ENCODE assay signal across 37 mouse cellular contexts in genomic region chr5:99861816-99862215, GRCm38 (mm10). TPM values are rescaled to one million over a fixed set of nuclear protein-coding genes. Genes with fewer than 3 reads are reported as not detected.
"Had no signal": no experiment of that assay in that cellular context is flagged by ENCODE, and none has a peak within 500 bp of the region (broad histone marks: within the 10 kb centered on the region; RNA-seq: fewer than 3 reads in every experiment).

No protein-coding gene starts in this region.

- H3K27me3 ChIP-seq: limb, embryonic 13.5 days; limb, embryonic 15.5 days; liver, embryonic 13.5 days; midbrain, embryonic 15.5 days had no signal

- H3K27ac ChIP-seq: left cerebral cortex, adult 2 months; limb, embryonic 10.5 days; limb, embryonic 12.5 days; limb, embryonic 13.5 days; limb, embryonic 15.5 days; liver, embryonic 12.5 days; liver, embryonic 13.5 days; liver, embryonic 14.5 days; liver, embryonic 15.5 days; lung, embryonic 15.5 days; macrophage; midbrain, embryonic 10.5 days; midbrain, embryonic 12.5 days; midbrain, embryonic 13.5 days; midbrain, embryonic 15.5 days had no signal

- H3K36me3 ChIP-seq: limb, embryonic 10.5 days; limb, embryonic 12.5 days; limb, embryonic 13.5 days; limb, embryonic 15.5 days; liver, embryonic 12.5 days; liver, embryonic 13.5 days; liver, embryonic 15.5 days; lung, embryonic 15.5 days; midbrain, embryonic 10.5 days; midbrain, embryonic 12.5 days; midbrain, embryonic 13.5 days; midbrain, embryonic 15.5 days had no signal

- H3K9me3 ChIP-seq: limb, embryonic 10.5 days; limb, embryonic 12.5 days; limb, embryonic 13.5 days; limb, embryonic 15.5 days; liver, embryonic 12.5 days; liver, embryonic 13.5 days; liver, embryonic 15.5 days; lung, embryonic 15.5 days; midbrain, embryonic 10.5 days; midbrain, embryonic 12.5 days; midbrain, embryonic 13.5 days; midbrain, embryonic 15.5 days had no signal

- DNase-seq: left cerebral cortex, postnatal 4 days; liver; liver, embryonic 13.5 days; liver, postnatal 0 days; lung, adult 18-20 months; lung, adult 2 months; lung, embryonic 14.5 days; lung, postnatal 10 days; lung, postnatal 14 days; lung, postnatal 36 days; lung, postnatal 4 days; midbrain, embryonic 14.5 days had no signal

- H3K4me1 ChIP-seq: limb, embryonic 15.5 days; liver, embryonic 12.5 days; liver, embryonic 13.5 days; liver, embryonic 15.5 days had no signal

- H3K4me3 ChIP-seq: left cerebral cortex, adult 2 months; limb, embryonic 10.5 days; limb, embryonic 12.5 days; limb, embryonic 13.5 days; limb, embryonic 15.5 days; liver, embryonic 12.5 days; liver, embryonic 13.5 days; liver, embryonic 15.5 days; lung, embryonic 15.5 days; megakaryocyte, embryonic 14.5 days; midbrain, embryonic 10.5 days; midbrain, embryonic 12.5 days; midbrain, embryonic 13.5 days; midbrain, embryonic 15.5 days; myocyte had no signal

RNA-seq across cellular contexts. Expression of gene Vamp9, which starts 44.2 kb away (rescaled TPM):
- total RNA-seq: left cerebral cortex, postnatal 4 days; liver, adult 2 months; megakaryocyte progenitor cell, adult 5-6 weeks; megakaryocyte, adult 5-6 weeks; megakaryocyte-erythroid progenitor cell, adult 5-6 weeks; midbrain, postnatal 0 days; monocyte, adult 5-6 weeks had no signal
- polyA plus RNA-seq: limb, embryonic 10.5 days; limb, embryonic 12.5 days; liver, adult 2 months; liver, embryonic 11.5 days; liver, embryonic 12.5 days; liver, embryonic 13.5 days; liver, embryonic 14.5 days; liver, embryonic 15.5 days; liver, postnatal 0 days; lung, adult 2 months; lung, postnatal 0 days; macrophage; midbrain, embryonic 11.5 days; myocyte had no signal
